Mouse (Mus musculus) heart, adult 2 months (tissue): ENCODE data around the gene Tcf19. TPM values are rescaled to one million over a fixed set of nuclear protein-coding genes. Genes with fewer than 3 reads are reported as not detected.

Experiments used
- DNase-seq, 2 experiments: peaks; one replicate each; pipeline ENCODE4 v3.0.0; 2021
- H3K27ac ChIP-seq: fragments of 200-600 bp; 2 replicates; pipeline ENCODE4 v1.8.1; 2022
- H3K27me3 ChIP-seq: fragments of 200-500 bp; 2 replicates; pipeline ENCODE4 v1.6.1; 2012; ENCODE audit warnings: mild to moderate bottlenecking, low read length, inconsistent platforms, mixed read lengths; ENCODE audit not compliant: control insufficient read depth, insufficient read depth
- H3K36me3 ChIP-seq: fragments of 200-500 bp; 2 replicates; pipeline ENCODE4 v1.6.1; 2012; ENCODE audit warnings: low read length, inconsistent platforms; ENCODE audit not compliant: control insufficient read depth, insufficient read depth
- H3K4me1 ChIP-seq: fragments of 200-500 bp; 2 replicates; pipeline ENCODE4 v1.6.1; 2011; ENCODE audit warnings: low read length; ENCODE audit not compliant: control insufficient read depth, insufficient read depth
- H3K4me3 ChIP-seq: fragments of 200-600 bp; 2 replicates; pipeline ENCODE4 v1.8.1; 2022
- H3K79me2 ChIP-seq: fragments of 200-500 bp; replicated peaks from 2 replicates; pipeline ENCODE4 v1.6.1; 2012; ENCODE audit warnings: mild to moderate bottlenecking, inconsistent platforms, low read length, moderate library complexity, mixed read lengths; ENCODE audit not compliant: control insufficient read depth, insufficient read depth
- H3K9ac ChIP-seq: fragments of 200-500 bp; 2 replicates; pipeline ENCODE4 v1.6.1; 2012; ENCODE audit warnings: low read depth, mild to moderate bottlenecking, control low read depth, inconsistent platforms, low read length, mixed read lengths
- CTCF ChIP-seq: fragments of 200-600 bp; IDR thresholded peaks from 2 replicates; pipeline ENCODE4 v1.8.1; 2022; ENCODE audit warnings: antibody characterized with exemption, mild to moderate bottlenecking, moderate library complexity
- EP300 ChIP-seq: fragments of 200-500 bp; IDR thresholded peaks from 2 replicates; pipeline ENCODE4 v1.6.1; 2011; ENCODE audit warnings: low read depth, low read length, control low read depth; ENCODE audit not compliant: insufficient read depth
- POLR2A ChIP-seq: fragments of 200-500 bp; IDR thresholded peaks from 2 replicates; pipeline ENCODE4 v1.6.1; 2011; ENCODE audit warnings: mild to moderate bottlenecking, low read depth, low read length, control low read depth; ENCODE audit not compliant: insufficient read depth
- WGBS: fragments of 180-500 bp; shearing (Covaris S2); methylation state at CpG from one replicate; pipeline ENCODE4 v1.1.7; 2018; 5-methylcytosine and 5-hydroxymethylcytosine counted together
- intact Hi-C: fragments of 180-260 bp; cut with DNase I; formaldehyde crosslinking; loops from one replicate; pipeline ENCODE4 v1.15.1; 2025
- polyA plus RNA-seq: library from polyadenylated mRNA; depleted of rRNA; stranded (reverse); fragments of >200 nt; gene quantifications from 2 replicates; pipeline ENCODE4 v1.2.3, GENCODE M21; 2012
- total RNA-seq, 2 experiments: library from RNA; stranded (reverse); gene quantifications; 2 replicates each; pipeline ENCODE4 v1.2.3; 2021

Tcf19 gene
- total and polyA plus RNA-seq, 3 experiments, result 2.0 to 3.0 (median 2.4) TPM

GRCm38 (mm10) chr17:35554761-35555397 is 38.3 kb upstream of the Tcf19 start:
- intact Hi-C loops, result no loop called here
- 89% methylated on average over 18 of the region's 18 CpGs for WGBS
- Histone ChIP-seq H3K27me3 (no peaks in the 10 kb centered on the region), H3K4me1 (no peaks in the 10 kb centered on the region), H3K79me2 (no peaks in the 10 kb centered on the region), H3K36me3 (no peaks in the 10 kb centered on the region), H3K4me3 (no peak overlapping the region), H3K9ac (no peak overlapping the region), H3K27ac (no peak overlapping the region)
- no peak for DNase-seq
- no peak for TF ChIP-seq EP300
- no peak for TF ChIP-seq CTCF

- Histone ChIP-seq H3K27ac (no peak overlapping the region), H3K36me3 (no peaks in the 10 kb centered on the region), H3K79me2 (no peaks in the 10 kb centered on the region), H3K4me3 (no peak overlapping the region), H3K4me1 (no peaks in the 10 kb centered on the region), H3K27me3 (no peaks in the 10 kb centered on the region), H3K9ac (no peak overlapping the region)
- intact Hi-C loops, result no loop called here
- TF ChIP-seq CTCF (no peak), POLR2A (no peak), EP300 (no peak)
- 85% methylated on average over 5 of the region's 5 CpGs for WGBS
- no peak for DNase-seq
These were observed 37.7 kb upstream of the Tcf19 start for GRCm38 (mm10) chr17:35554321-35554720.

GRCm38 (mm10) chr17:35551881-35552414 is 35.3 kb upstream of the Tcf19 start, which contains the start of gene Cdsn:
TSS of gene Cdsn (plus strand) at chr17:35552128.
- intact Hi-C loops, result no loop called here
- no peak within 1 kb of the TSS for H3K27ac ChIP-seq
- no peak within 1 kb of the TSS for H3K4me3 ChIP-seq
- no peaks in the 10 kb centered on the region for H3K79me2 ChIP-seq
- H3K9ac ChIP-seq, result no peak within 1 kb of the TSS
- no peaks in the 10 kb centered on the region for H3K36me3 ChIP-seq
- WGBS, result 77% methylated on average over 10 of the region's 10 CpGs
- TF ChIP-seq POLR2A (no peak), EP300 (no peak), CTCF (no peak)
- peaks cover 3% of the 10 kb centered on the region for H3K4me1 ChIP-seq
- H3K27me3 ChIP-seq, result no peaks in the 10 kb centered on the region
- no peak for DNase-seq

GRCm38 (mm10) chr17:35550871-35551270 is 34.2 kb upstream of the Tcf19 start:
- H3K27ac ChIP-seq, result no peak overlapping the region
- no peaks in the 10 kb centered on the region for H3K79me2 ChIP-seq
- H3K9ac ChIP-seq, result no peak overlapping the region
- H3K27me3 ChIP-seq, result no peaks in the 10 kb centered on the region
- WGBS, result 49% methylated on average over 8 of the region's 8 CpGs
- intact Hi-C loops, result no loop called here
- no peak overlapping the region for H3K4me3 ChIP-seq
- H3K4me1 ChIP-seq, result peaks cover 3% of the 10 kb centered on the region
- TF ChIP-seq CTCF (no peak), POLR2A (no peak), EP300 (no peak)
- no peaks in the 10 kb centered on the region for H3K36me3 ChIP-seq
- no peak for DNase-seq

GRCm38 (mm10) chr17:35550143-35550494 is 33.5 kb upstream of the Tcf19 start:
- intact Hi-C loops, result no loop called here
- no peak for DNase-seq
- no peak overlapping the region for H3K9ac ChIP-seq
- no peaks in the 10 kb centered on the region for H3K79me2 ChIP-seq
- no peaks in the 10 kb centered on the region for H3K36me3 ChIP-seq
- peak overlapping the region; percentile 86 for H3K27ac ChIP-seq
- peak; percentile 45 for TF ChIP-seq CTCF
- TF ChIP-seq EP300, result no peak
- no peak for TF ChIP-seq POLR2A
- WGBS, result 92% methylated on average over 4 of the region's 4 CpGs
- H3K27me3 ChIP-seq, result no peaks in the 10 kb centered on the region
- peak overlapping the region; percentile 19; the same call in 1 of the 2 replicates for H3K4me3 ChIP-seq
- H3K4me1 ChIP-seq, result peaks cover 3% of the 10 kb centered on the region

- Histone ChIP-seq H3K9ac (peak overlapping the region; percentile 24; the same call in 1 of the 2 replicates), H3K79me2 (no peaks in the 10 kb centered on the region), H3K4me3 (peak overlapping the region; percentile 19; the same call in 1 of the 2 replicates), H3K4me1 (peaks cover 3% of the 10 kb centered on the region), H3K36me3 (no peaks in the 10 kb centered on the region), H3K27ac (peak overlapping the region; percentile 86), H3K27me3 (no peaks in the 10 kb centered on the region)
- 13% methylated on average over 15 of the region's 15 CpGs for WGBS
- peak; percentile 82 to 87 for DNase-seq
- TF ChIP-seq CTCF (no peak), EP300 (peak; percentile 71; the same call in 1 of the 2 replicates)
- intact Hi-C loops, result no loop called here
These were observed 33.0 kb upstream of the Tcf19 start for GRCm38 (mm10) chr17:35549437-35550142.
